Mouse (Mus musculus) midbrain, embryonic 16.5 days (tissue): ENCODE measurements around the gene Pcp4l1. TPM values are rescaled to one million over a fixed set of nuclear protein-coding genes. Genes with fewer than 3 reads are reported as not detected.

Experiments
- ATAC-seq: fragments of 200-750 bp; cut with Nextera tagmentation; 2 replicates; pipeline ENCODE4 v1.8.0; 2017; ENCODE audit warnings: moderate TSS enrichment
- H3K27ac ChIP-seq: fragments of 300-500 bp; sonication (generic); 2 replicates; pipeline ENCODE4 v1.5.1; 2014; ENCODE audit warnings: mild to moderate bottlenecking, low read length, mixed read lengths
- H3K27me3 ChIP-seq: fragments of 300-500 bp; sonication (generic); 2 replicates; pipeline ENCODE4 v1.6.1; 2014; ENCODE audit warnings: low read depth, low read length, mixed read lengths; ENCODE audit not compliant: control insufficient read depth, insufficient read depth
- H3K36me3 ChIP-seq: fragments of 300-500 bp; sonication (generic); 2 replicates; pipeline ENCODE4 v1.6.1; 2014; ENCODE audit warnings: mild to moderate bottlenecking, low read length, moderate library complexity, mixed read lengths; ENCODE audit not compliant: control insufficient read depth, insufficient read depth
- H3K4me1 ChIP-seq: fragments of 300-500 bp; sonication (generic); 2 replicates; pipeline ENCODE4 v1.6.1; 2014; ENCODE audit warnings: mild to moderate bottlenecking, low read length, mixed read lengths; ENCODE audit not compliant: control insufficient read depth, insufficient read depth
- H3K4me2 ChIP-seq: fragments of 300-500 bp; sonication (generic); 2 replicates; pipeline ENCODE4 v1.6.1; 2014; ENCODE audit warnings: mild to moderate bottlenecking, low read length, mixed read lengths
- H3K4me3 ChIP-seq: fragments of 300-500 bp; sonication (generic); 2 replicates; pipeline ENCODE4 v1.5.1; 2014; ENCODE audit warnings: low read depth, mild to moderate bottlenecking, low read length, moderate library complexity, mixed read lengths
- H3K9ac ChIP-seq: fragments of 300-500 bp; sonication (generic); 2 replicates; pipeline ENCODE4 v1.6.1; 2014; ENCODE audit warnings: low read depth, low read length, mixed read lengths
- H3K9me3 ChIP-seq: fragments of 300-500 bp; sonication (generic); replicated peaks from 2 replicates; pipeline ENCODE4 v1.6.1; 2014; ENCODE audit warnings: mild to moderate bottlenecking, low read length, mixed read lengths; ENCODE audit not compliant: control insufficient read depth, poor library complexity, severe bottlenecking
- WGBS: fragments of 180-500 bp; shearing (Covaris S2); extraction: QIAGEN DNeasy Blood & Tissue Kit; methylation state at CpG from one replicate; pipeline ENCODE4 v1.1.7; 2014; 5-methylcytosine and 5-hydroxymethylcytosine counted together
- polyA plus RNA-seq: library from polyadenylated mRNA; unstranded; fragments of >200 nt; fragmentation: Nextera tagmentation; extraction: Ambion mirVana; gene quantifications from 2 replicates; pipeline ENCODE4 v1.2.1, GENCODE M21; 2015

Pcp4l1 gene
- polyA plus RNA-seq, 1 experiment from 2014 or later = 20.7 TPM

DNA sequence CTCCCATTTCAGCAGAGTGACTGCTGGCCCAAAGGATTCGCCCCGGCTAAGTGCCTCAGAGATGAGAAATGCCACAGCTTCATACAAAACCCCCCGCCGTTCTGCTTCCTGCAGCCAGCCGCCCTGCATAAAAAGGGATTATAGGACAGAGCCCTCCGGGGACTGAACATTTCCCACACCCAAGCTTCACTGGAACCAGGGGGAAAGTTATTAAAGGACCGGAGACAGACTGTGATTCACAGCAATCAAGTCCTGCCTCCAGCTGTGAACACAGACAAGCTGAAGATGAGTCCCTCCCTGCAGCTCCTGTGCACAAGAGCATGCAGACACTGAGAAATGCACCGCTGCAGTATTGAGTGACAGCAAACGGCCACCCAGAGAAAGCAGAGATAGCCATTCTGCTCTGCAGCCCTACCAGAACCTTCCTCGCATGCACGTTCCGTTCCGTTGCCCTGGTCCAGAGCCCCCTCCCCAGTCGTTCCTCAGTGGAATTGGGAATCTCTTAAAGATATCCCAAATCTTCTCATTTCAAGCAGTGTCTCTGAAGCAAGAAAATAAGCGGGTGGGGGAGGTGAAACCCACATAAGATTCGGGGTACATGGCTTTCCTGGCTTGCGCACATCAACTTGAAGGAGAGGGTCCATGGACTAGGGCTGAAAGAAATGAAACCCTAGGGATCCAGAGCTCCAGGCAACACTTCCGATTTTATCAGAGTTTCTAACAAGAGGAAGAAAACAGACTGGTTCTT is 2.8 kb downstream of the Pcp4l1 start:
- Histone ChIP-seq H3K27me3 (peaks cover 4% of the 10 kb centered on the region), H3K9ac (peak overlapping the region; percentile 36), H3K4me2 (peak overlapping the region; percentile 51), H3K9me3 (no peaks in the 10 kb centered on the region), H3K36me3 (no peaks in the 10 kb centered on the region), H3K4me1 (peaks cover 24% of the 10 kb centered on the region), H3K27ac (peak overlapping the region; percentile 44), H3K4me3 (peak overlapping the region; percentile 29)
- ATAC-seq = peak; percentile 64
- WGBS = 2% methylated on average over 18 of the region's 18 CpGs

- no peak overlapping the region for H3K4me2 ChIP-seq
- peaks cover 24% of the 10 kb centered on the region for H3K4me1 ChIP-seq
Observed at GRCm38 (mm10) chr1:171192283-171192682, 3.8 kb downstream of the Pcp4l1 start.

DNA sequence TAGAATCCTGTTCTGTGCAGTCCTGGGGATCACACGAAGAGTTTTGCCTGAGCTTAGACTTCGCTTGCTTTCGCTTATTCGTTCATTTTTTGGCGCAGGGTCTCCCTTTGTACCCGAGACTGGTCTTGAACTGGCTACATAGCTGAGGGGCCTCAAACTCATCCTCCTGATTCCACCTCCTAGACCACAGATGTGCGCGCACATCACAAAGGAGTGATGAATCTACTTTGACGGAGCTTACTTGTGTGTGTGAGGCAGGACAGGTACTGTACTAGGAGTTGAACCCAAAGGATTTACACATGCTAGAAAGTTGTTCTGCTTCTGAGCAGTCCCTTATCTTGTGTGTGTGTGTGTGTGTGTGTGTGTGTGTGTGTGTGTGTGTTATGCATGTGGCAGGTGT is 5.2 kb downstream of the Pcp4l1 start:
- no peaks in the 10 kb centered on the region for H3K9me3 ChIP-seq
- 95% methylated on average over 9 of the region's 9 CpGs for WGBS
- peaks cover 4% of the 10 kb centered on the region for H3K27me3 ChIP-seq
- no peak overlapping the region for H3K4me2 ChIP-seq
- H3K9ac ChIP-seq = no peak overlapping the region
- H3K27ac ChIP-seq = no peak overlapping the region
- H3K4me3 ChIP-seq = no peak overlapping the region
- H3K36me3 ChIP-seq = no peaks in the 10 kb centered on the region
- no peak for ATAC-seq
- peaks cover 21% of the 10 kb centered on the region for H3K4me1 ChIP-seq

More at GRCm38 (mm10) chr1:171192283-171192682, 3.8 kb downstream of the Pcp4l1 start:
- ATAC-seq = no peak
- H3K4me3 ChIP-seq = no peak overlapping the region
- no peak overlapping the region for H3K9ac ChIP-seq
- peaks cover 4% of the 10 kb centered on the region for H3K27me3 ChIP-seq
- 39% methylated on average over 10 of the region's 10 CpGs for WGBS
- no peaks in the 10 kb centered on the region for H3K36me3 ChIP-seq
- H3K27ac ChIP-seq = no peak overlapping the region
- H3K9me3 ChIP-seq = no peaks in the 10 kb centered on the region

DNA sequence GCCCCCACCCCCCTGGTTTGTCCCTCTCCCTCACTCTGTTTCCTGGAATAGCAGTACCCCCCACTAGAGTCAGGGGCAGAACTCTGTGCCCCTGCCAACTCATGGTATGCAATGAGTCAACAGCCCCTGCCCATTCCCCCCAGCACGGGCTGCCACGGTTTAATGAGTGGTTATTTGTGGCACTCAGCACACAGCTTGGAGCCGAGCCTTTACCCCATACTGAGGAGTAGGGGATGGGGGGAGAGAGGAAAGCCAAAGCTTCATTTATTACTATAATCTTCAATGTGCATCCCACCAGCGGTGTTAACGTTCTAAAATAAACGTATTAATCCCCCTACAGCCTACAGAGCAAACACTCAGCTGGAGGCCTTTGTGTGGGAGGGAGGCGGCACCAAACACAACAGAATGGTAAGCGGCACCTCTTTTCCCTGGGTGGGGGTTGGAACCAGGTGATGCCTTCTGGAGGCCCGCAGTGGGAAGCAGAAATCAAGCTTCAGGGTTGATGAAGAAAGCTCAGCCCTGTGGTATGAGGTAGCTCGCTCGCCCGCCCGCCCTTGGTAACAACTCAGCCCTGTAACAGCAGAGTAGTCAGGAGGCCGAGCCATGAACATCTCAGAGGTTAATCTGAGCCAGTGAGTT is 6.5 kb downstream of the Pcp4l1 start:
- Histone ChIP-seq H3K27me3 (peaks cover 4% of the 10 kb centered on the region), H3K27ac (no peak overlapping the region), H3K9me3 (no peaks in the 10 kb centered on the region), H3K9ac (no peak overlapping the region), H3K4me1 (peaks cover 21% of the 10 kb centered on the region), H3K4me3 (no peak overlapping the region), H3K36me3 (no peaks in the 10 kb centered on the region), H3K4me2 (no peak overlapping the region)
- 19% methylated on average over 14 of the region's 14 CpGs for WGBS
- no peak for ATAC-seq

- no peak overlapping the region for H3K27ac ChIP-seq
- no peak for ATAC-seq
- 10% methylated on average over 8 of the region's 8 CpGs for WGBS
- peaks cover 19% of the 10 kb centered on the region for H3K4me1 ChIP-seq
- H3K9me3 ChIP-seq = no peaks in the 10 kb centered on the region
- H3K4me2 ChIP-seq = no peak overlapping the region
- H3K36me3 ChIP-seq = no peaks in the 10 kb centered on the region
- H3K4me3 ChIP-seq = no peak overlapping the region
- no peak overlapping the region for H3K9ac ChIP-seq
- no peaks in the 10 kb centered on the region; the same call in 1 of the 2 replicates for H3K27me3 ChIP-seq
Observed at GRCm38 (mm10) chr1:171189046-171189445, 7.0 kb downstream of the Pcp4l1 start.

DNA sequence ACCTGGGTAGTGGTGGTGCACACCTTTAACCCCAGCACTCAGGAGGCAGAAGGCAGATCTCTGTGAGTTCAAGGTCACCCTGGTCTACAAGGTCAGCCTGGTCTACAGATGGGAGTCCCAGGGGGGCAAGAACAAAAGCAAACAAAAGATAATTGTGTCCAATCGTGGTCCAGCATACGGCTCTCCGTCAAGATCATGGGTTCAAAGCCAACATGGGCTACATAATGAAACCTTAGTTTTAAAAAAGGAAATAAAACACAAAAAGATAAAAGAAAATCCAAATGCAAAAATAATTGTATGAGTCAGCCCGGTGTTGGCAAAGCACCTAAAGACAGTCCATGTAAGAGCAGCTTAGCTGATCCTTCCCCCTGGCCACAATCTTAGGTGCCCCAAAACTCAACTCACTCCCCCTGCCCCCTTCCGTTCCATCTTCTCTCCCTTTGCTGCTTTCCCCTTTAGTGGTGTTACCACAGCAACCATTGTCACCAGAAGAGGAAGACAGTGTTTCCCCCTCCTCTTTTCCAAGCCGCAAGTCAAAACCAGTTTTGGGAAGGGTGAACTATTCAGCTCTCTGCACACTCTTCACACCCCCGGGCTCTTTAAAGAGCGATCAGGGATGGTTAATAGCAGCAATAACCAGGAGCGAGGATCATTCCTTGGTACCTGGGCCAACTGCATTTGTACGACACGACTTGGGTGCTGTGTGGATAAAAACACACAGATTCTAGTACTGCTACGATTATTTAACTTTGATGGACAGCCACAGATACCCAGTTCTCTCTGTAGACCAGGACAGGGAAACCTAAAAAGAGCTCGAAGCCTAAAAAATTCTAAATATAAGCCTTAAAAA is 8.0 kb downstream of the Pcp4l1 start:
- no peak overlapping the region for H3K4me3 ChIP-seq
- H3K27ac ChIP-seq = no peak overlapping the region
- WGBS = 19% methylated on average over 13 of the region's 13 CpGs
- no peaks in the 10 kb centered on the region for H3K9me3 ChIP-seq
- no peaks in the 10 kb centered on the region for H3K36me3 ChIP-seq
- no peak overlapping the region for H3K9ac ChIP-seq
- peaks cover 10% of the 10 kb centered on the region for H3K4me1 ChIP-seq
- no peaks in the 10 kb centered on the region for H3K27me3 ChIP-seq
- 0 out of 2 replicates have a peak overlapping the region, but pooled peaks have one; percentile 4 for H3K4me2 ChIP-seq
- ATAC-seq = no peak; the same call in 1 of the 2 replicates

GRCm38 (mm10) chr1:171185655-171186054 is 10.4 kb downstream of the Pcp4l1 start:
- no peak overlapping the region for H3K27ac ChIP-seq
- H3K4me3 ChIP-seq = no peak overlapping the region
- no peaks in the 10 kb centered on the region for H3K9me3 ChIP-seq
- peaks cover 5% of the 10 kb centered on the region for H3K4me1 ChIP-seq
- WGBS = 82% methylated on average over 8 of the region's 8 CpGs
- H3K4me2 ChIP-seq = no peak overlapping the region
- no peak overlapping the region for H3K9ac ChIP-seq
- H3K27me3 ChIP-seq = no peaks in the 10 kb centered on the region
- ATAC-seq = no peak
- no peaks in the 10 kb centered on the region for H3K36me3 ChIP-seq

GRCm38 (mm10) chr1:171184314-171184713 is 11.8 kb downstream of the Pcp4l1 start:
- H3K4me1 ChIP-seq = peaks cover 2% of the 10 kb centered on the region
- no peaks in the 10 kb centered on the region for H3K27me3 ChIP-seq
- no peak for ATAC-seq
- no peaks in the 10 kb centered on the region for H3K36me3 ChIP-seq
- 89% methylated on average over 7 of the region's 7 CpGs for WGBS
- H3K4me2 ChIP-seq = no peak overlapping the region
- no peaks in the 10 kb centered on the region for H3K9me3 ChIP-seq
- no peak overlapping the region for H3K4me3 ChIP-seq
- H3K27ac ChIP-seq = no peak overlapping the region
- H3K9ac ChIP-seq = no peak overlapping the region
